Mouse (Mus musculus) C2C12 (cell line): ENCODE results near the gene Jak3. TPM values are rescaled to one million over a fixed set of nuclear protein-coding genes. Genes with fewer than 3 reads are reported as not detected.

Source experiments
- H3K27me3 ChIP-seq: one replicate; pipeline ENCODE4 v1.6.1; 2011; ENCODE audit not compliant: control insufficient read depth, insufficient read depth, insufficient read length
- H3K36me3 ChIP-seq: one replicate; pipeline ENCODE4 v1.6.1; 2011; ENCODE audit not compliant: control insufficient read depth, insufficient read depth
- H3K4me3 ChIP-seq: one replicate; pipeline ENCODE4 v1.5.1; 2011; ENCODE audit warnings: mild to moderate bottlenecking, control low read depth; ENCODE audit not compliant: poor library complexity, insufficient read depth, severe bottlenecking
- H3K79me2 ChIP-seq: one replicate; pipeline ENCODE4 v1.6.1; 2011; ENCODE audit not compliant: control insufficient read depth, insufficient read depth
- H3K79me3 ChIP-seq: one replicate; pipeline ENCODE4 v1.6.1; 2011; ENCODE audit warnings: low read depth, control low read depth
- H3ac ChIP-seq: one replicate; pipeline ENCODE3; 2011; ENCODE audit warnings: low read depth; ENCODE audit not compliant: control insufficient read depth, insufficient read length
- CEBPB ChIP-seq: IDR thresholded peaks from one replicate; pipeline ENCODE4 v1.6.1; 2011; ENCODE audit warnings: low read depth, mild to moderate bottlenecking, control low read depth, moderate library complexity
- CTCF ChIP-seq: IDR thresholded peaks from one replicate; pipeline ENCODE4 v1.5.1; 2011; ENCODE audit not compliant: control insufficient read depth, insufficient read depth, insufficient read length
- FOSL1 ChIP-seq: IDR thresholded peaks from one replicate; pipeline ENCODE4 v1.8.0; 2011; ENCODE audit warnings: mild to moderate bottlenecking, low read length; ENCODE audit not compliant: poor library complexity, insufficient read depth, severe bottlenecking
- MAX ChIP-seq: IDR thresholded peaks from one replicate; pipeline ENCODE4 v1.6.1; 2011; ENCODE audit warnings: mild to moderate bottlenecking, control low read depth
- MYOD1 ChIP-seq: IDR thresholded peaks from one replicate; pipeline ENCODE4 v1.6.1; 2011; ENCODE audit warnings: low read depth; ENCODE audit not compliant: control insufficient read depth, insufficient read length
- MYOG ChIP-seq: IDR thresholded peaks from one replicate; pipeline ENCODE4 v1.6.1; 2011; ENCODE audit not compliant: control insufficient read depth, insufficient read length; ENCODE audit errors: extremely low read depth
- USF1 ChIP-seq: IDR thresholded peaks from one replicate; pipeline ENCODE4 v1.6.1; 2011; ENCODE audit warnings: low read depth, mild to moderate bottlenecking, control low read depth, moderate library complexity
- polyA plus RNA-seq: library from polyadenylated mRNA; unstranded; fragments of >200 nt; fragmentation: generic; extraction: Trizol; gene quantifications from one replicate; pipeline ENCODE4 v1.2.1, GENCODE M21; 2012; ENCODE audit warnings: missing spikeins

Jak3 gene
- polyA plus RNA-seq, 1 experiment, result 1.2 TPM

GRCm38 (mm10) chr8:71679116-71679515 lies 3.0 kb downstream of the Jak3 start:
- H3K36me3 ChIP-seq, result no peaks in the 10 kb centered on the region
- no peaks in the 10 kb centered on the region for H3K79me3 ChIP-seq
- H3K4me3 ChIP-seq, result no peak overlapping the region
- H3K27me3 ChIP-seq, result peaks cover 2% of the 10 kb centered on the region
- no peak for TF ChIP-seq MYOD1
- no peak overlapping the region for H3ac ChIP-seq
- no peaks in the 10 kb centered on the region for H3K79me2 ChIP-seq

GRCm38 (mm10) chr8:71679550-71680168 lies 3.6 kb downstream of the Jak3 start:
- Histone ChIP-seq H3K36me3 (no peaks in the 10 kb centered on the region), H3K79me2 (no peaks in the 10 kb centered on the region), H3K79me3 (no peaks in the 10 kb centered on the region), H3ac (no peak overlapping the region), H3K4me3 (no peak overlapping the region), H3K27me3 (peaks cover 4% of the 10 kb centered on the region)
- TF ChIP-seq MYOG, result no peak
- TF ChIP-seq MAX, result no peak
- TF ChIP-seq FOSL1, result no peak
- TF ChIP-seq CEBPB, result no peak
- no peak for TF ChIP-seq USF1
- TF ChIP-seq CTCF, result no peak
- no peak for TF ChIP-seq MYOD1

- H3ac ChIP-seq, result no peak overlapping the region
- H3K4me3 ChIP-seq, result no peak overlapping the region
- TF ChIP-seq MAX (no peak), CEBPB (no peak), CTCF (no peak), MYOD1 (no peak), USF1 (no peak), FOSL1 (no peak), MYOG (no peak)
- no peaks in the 10 kb centered on the region for H3K36me3 ChIP-seq
- H3K79me2 ChIP-seq, result no peaks in the 10 kb centered on the region
- H3K79me3 ChIP-seq, result no peaks in the 10 kb centered on the region
- H3K27me3 ChIP-seq, result peaks cover 11% of the 10 kb centered on the region
Measured at GRCm38 (mm10) chr8:71680471-71680870, 4.4 kb downstream of the Jak3 start.

- Histone ChIP-seq H3K79me3 (no peaks in the 10 kb centered on the region), H3ac (no peak overlapping the region), H3K27me3 (peaks cover 19% of the 10 kb centered on the region)
Measured at GRCm38 (mm10) chr8:71681369-71681915, 5.3 kb downstream of the Jak3 start.

GRCm38 (mm10) chr8:71682832-71683231 lies 6.7 kb downstream of the Jak3 start:
- no peak for TF ChIP-seq MYOG
- TF ChIP-seq FOSL1, result no peak
- TF ChIP-seq CTCF, result no peak
- TF ChIP-seq MAX, result no peak
- TF ChIP-seq MYOD1, result no peak
- TF ChIP-seq CEBPB, result no peak
- no peak for TF ChIP-seq USF1
- no peak overlapping the region for H3ac ChIP-seq
- no peaks in the 10 kb centered on the region for H3K36me3 ChIP-seq
- H3K27me3 ChIP-seq, result peaks cover 32% of the 10 kb centered on the region
- no peak overlapping the region for H3K4me3 ChIP-seq
- H3K79me2 ChIP-seq, result no peaks in the 10 kb centered on the region
- H3K79me3 ChIP-seq, result no peaks in the 10 kb centered on the region

More at GRCm38 (mm10) chr8:71681369-71681915, 5.3 kb downstream of the Jak3 start:
- Histone ChIP-seq H3K4me3 (no peak overlapping the region), H3K36me3 (no peaks in the 10 kb centered on the region), H3K79me2 (no peaks in the 10 kb centered on the region)
- TF ChIP-seq MAX (no peak), CTCF (no peak), FOSL1 (no peak), CEBPB (no peak), USF1 (no peak), MYOD1 (no peak), MYOG (no peak)

- Histone ChIP-seq H3K27me3 (peaks cover 51% of the 10 kb centered on the region), H3K79me2 (no peaks in the 10 kb centered on the region), H3K79me3 (no peaks in the 10 kb centered on the region), H3K4me3 (no peak overlapping the region), H3K36me3 (no peaks in the 10 kb centered on the region), H3ac (no peak overlapping the region)
- TF ChIP-seq USF1 (no peak), MYOG (no peak), MYOD1 (no peak), CTCF (no peak), CEBPB (no peak), MAX (no peak), FOSL1 (no peak)
Measured at GRCm38 (mm10) chr8:71684701-71685100, 8.6 kb downstream of the Jak3 start.
